Mouse (Mus musculus): ENCODE results near the gene Lrig1.
"Not testable (repeated sequence)": the region's sequence is repeated elsewhere in the genome, so short reads cannot be mapped to it uniquely, and the experiment has no call there.

The Lrig1 gene

DNA sequence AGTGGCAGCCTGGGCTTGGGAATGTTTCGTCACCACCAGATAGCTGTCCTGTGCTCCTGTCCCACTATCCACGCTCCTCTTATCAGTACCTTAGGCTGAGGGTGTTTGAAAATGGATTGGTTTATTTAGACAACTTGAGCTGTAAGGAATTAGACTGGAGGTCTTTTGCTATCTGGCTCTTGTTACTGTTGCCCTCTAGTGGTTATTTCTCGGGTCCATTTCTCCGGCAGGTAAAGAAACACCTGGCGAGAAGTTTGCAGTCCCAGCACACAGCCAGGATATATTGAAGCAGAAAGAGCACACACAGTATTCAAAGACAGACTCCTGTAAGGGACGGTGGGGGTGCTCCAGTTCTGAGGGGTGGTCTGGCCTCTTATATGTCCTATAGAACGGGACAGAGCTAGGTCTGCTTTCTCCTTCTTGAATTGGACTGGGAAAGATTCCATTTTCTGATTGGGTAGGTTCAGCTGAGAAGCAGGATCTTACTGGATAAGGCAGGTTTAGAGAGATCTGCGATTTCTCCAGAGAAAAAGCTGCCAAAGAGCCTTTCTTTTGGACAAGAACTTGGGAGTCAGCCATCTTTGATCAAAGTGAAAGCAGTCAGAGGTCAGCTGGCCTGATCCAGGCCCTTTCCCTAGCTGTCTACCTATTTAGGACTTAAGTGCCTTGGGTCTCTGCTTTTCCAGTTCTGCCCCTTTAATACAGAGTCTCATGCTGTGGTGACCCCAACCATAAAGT is 136.6 kb downstream of the Lrig1 start:
- no peak for DNase-seq

DNA sequence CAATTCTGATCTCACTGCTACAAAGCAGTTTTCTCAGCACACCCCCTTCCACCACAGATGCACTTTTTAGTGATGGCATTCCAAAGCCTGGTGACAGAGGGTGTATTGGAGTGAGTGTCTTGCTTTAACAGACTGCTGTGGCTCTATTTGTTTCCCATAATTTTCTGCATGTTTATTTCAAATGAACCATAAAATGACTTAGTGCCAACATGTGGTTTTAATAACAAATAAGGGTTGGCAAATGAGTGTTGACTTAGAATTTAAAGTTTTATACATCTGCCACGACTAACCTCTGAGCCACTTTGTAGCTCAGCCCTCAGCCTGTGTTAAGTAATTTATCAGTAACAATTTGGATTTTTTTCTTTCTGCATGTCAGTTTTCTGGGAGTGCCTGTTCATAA is 138.6 kb downstream of the Lrig1 start:
- no peak for DNase-seq

DNA sequence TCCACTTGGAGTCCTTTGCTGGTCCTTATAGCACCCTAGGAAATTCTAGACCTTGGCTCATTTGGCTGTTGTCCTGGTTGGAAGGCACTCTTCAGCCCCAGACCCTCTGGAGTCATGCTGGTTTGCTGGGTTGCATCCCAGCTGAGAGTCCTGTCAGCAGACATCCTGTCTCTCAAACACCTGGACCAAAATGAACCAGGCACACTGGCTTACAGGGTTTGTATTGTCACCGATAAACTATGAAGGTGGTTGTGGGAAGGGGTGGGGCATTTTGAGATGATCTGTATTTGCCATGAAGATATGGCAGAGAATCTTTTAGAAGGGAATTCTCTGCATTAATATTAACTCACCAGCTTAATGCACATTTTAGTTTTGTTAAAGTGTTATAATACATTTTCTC is 139.1 kb downstream of the Lrig1 start:
- no peak for DNase-seq

DNA sequence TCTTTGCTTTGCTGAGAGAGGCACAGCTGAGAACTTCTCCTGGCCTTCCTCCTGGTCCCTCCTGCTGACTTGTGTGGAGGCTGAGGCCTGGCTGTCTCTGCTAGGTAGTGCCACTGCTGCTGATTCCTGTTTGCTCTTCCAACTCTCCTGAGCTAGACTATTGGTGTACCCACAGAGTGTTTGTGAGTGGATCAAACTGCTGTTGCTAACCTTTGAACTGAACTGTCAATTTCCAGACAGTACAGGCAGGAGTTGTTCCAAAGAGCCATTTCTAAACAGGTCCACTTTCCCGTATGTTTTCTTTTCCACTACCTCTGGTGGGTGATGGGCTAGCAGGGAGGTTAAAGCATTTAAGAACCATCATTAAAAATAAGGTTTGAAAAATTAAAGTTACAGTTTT is 141.4 kb downstream of the Lrig1 start:
- DNase-seq, result not testable (repeated sequence)
